Mouse (Mus musculus) limb, embryonic 10.5 days (tissue): ENCODE measurements around the gene Kif1b. TPM values are rescaled to one million over a fixed set of nuclear protein-coding genes. Genes with fewer than 3 reads are reported as not detected.
A peak's percentile ranks its signal among the peaks of the same experiment; 100 is the strongest.

Source experiments
- DNase-seq: peaks from one replicate; pipeline ENCODE4 v3.0.0-alpha.2; 2017; ENCODE audit warnings: low spot score
- H3K27ac ChIP-seq: fragments of 300-500 bp; sonication (generic); 2 replicates; pipeline ENCODE4 v1.5.1; 2016; ENCODE audit warnings: mild to moderate bottlenecking
- H3K27me3 ChIP-seq: fragments of 300-500 bp; sonication (generic); 2 replicates; pipeline ENCODE4 v1.6.1; 2016; ENCODE audit warnings: low read depth, mild to moderate bottlenecking; ENCODE audit not compliant: poor library complexity, severe bottlenecking
- H3K36me3 ChIP-seq: fragments of 300-500 bp; sonication (generic); 2 replicates; pipeline ENCODE4 v1.6.1; 2016; ENCODE audit warnings: mild to moderate bottlenecking, moderate library complexity
- H3K4me1 ChIP-seq: fragments of 300-500 bp; sonication (generic); 2 replicates; pipeline ENCODE4 v1.6.1; 2016
- H3K4me3 ChIP-seq: fragments of 300-500 bp; sonication (generic); 2 replicates; pipeline ENCODE4 v1.5.1; 2016; ENCODE audit warnings: mild to moderate bottlenecking, moderate library complexity
- H3K9me3 ChIP-seq: fragments of 300-500 bp; sonication (generic); replicated peaks from 2 replicates; pipeline ENCODE4 v1.6.1; 2016; ENCODE audit warnings: mild to moderate bottlenecking
- WGBS: fragments of 180-500 bp; shearing (Covaris S2); methylation state at CpG from one replicate; pipeline ENCODE4 v1.1.7; 2016; 5-methylcytosine and 5-hydroxymethylcytosine counted together
- polyA plus RNA-seq: library from polyadenylated mRNA; unstranded; fragments of >200 nt; fragmentation: Nextera tagmentation; extraction: Ambion mirVana; gene quantifications from 2 replicates; pipeline ENCODE4 v1.2.1, GENCODE M21; 2016

Kif1b gene
- polyA plus RNA-seq, 1 experiment from 2014 or later = 38.2 TPM

- no peaks in the 10 kb centered on the region for H3K9me3 ChIP-seq
- DNase-seq = no peak
- H3K4me3 ChIP-seq = no peak overlapping the region
- H3K36me3 ChIP-seq = peaks cover 100% of the 10 kb centered on the region
- H3K4me1 ChIP-seq = no peaks in the 10 kb centered on the region
- 93% methylated on average over 7 of the region's 7 CpGs for WGBS
- H3K27ac ChIP-seq = no peak overlapping the region
- H3K27me3 ChIP-seq = no peaks in the 10 kb centered on the region
Measured at GRCm38 (mm10) chr4:149332726-149333125, 25.2 kb upstream of the Kif1b start.

GRCm38 (mm10) chr4:149330495-149330894 is 23.0 kb upstream of the Kif1b start:
- Histone ChIP-seq H3K36me3 (peaks cover 88% of the 10 kb centered on the region), H3K4me1 (no peaks in the 10 kb centered on the region), H3K9me3 (no peaks in the 10 kb centered on the region), H3K27me3 (no peaks in the 10 kb centered on the region), H3K27ac (no peak overlapping the region), H3K4me3 (no peak overlapping the region)
- 96% methylated on average over 5 of the region's 5 CpGs for WGBS
- no peak for DNase-seq

- no peak for DNase-seq
- 92% methylated on average over 4 of the region's 4 CpGs for WGBS
- peaks cover 71% of the 10 kb centered on the region for H3K36me3 ChIP-seq
Measured at GRCm38 (mm10) chr4:149328735-149329134, 21.2 kb upstream of the Kif1b start.

DNA sequence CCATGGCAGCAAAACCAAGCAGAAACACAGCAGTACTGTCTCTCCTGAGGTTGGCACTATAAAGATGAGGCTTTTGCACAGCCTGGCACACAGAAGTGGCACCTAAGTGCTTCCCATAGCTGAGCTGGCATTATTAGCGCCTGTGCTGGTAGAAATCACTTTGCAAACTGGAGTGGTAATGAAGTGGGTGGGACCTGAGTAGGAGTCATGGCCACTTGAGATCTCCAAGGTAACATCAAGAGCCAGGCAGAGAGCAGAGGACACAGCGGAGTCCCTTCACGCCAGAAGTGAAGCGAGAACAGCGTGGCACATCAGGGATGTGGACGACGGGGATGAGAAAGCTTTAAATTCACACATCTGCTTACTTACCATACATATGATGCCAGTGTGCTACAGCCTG is 19.8 kb upstream of the Kif1b start:
- Histone ChIP-seq H3K27me3 (no peaks in the 10 kb centered on the region), H3K36me3 (peaks cover 56% of the 10 kb centered on the region), H3K9me3 (no peaks in the 10 kb centered on the region), H3K4me1 (peaks cover 12% of the 10 kb centered on the region), H3K4me3 (no peak overlapping the region), H3K27ac (no peak overlapping the region)
- DNase-seq = no peak
- 94% methylated on average over 7 of the region's 7 CpGs for whole genome bisulfite sequencing

More at GRCm38 (mm10) chr4:149328735-149329134, 21.2 kb upstream of the Kif1b start:
- Histone ChIP-seq H3K4me1 (peaks cover 2% of the 10 kb centered on the region; the same call in 1 of the 2 replicates), H3K9me3 (no peaks in the 10 kb centered on the region), H3K27me3 (no peaks in the 10 kb centered on the region), H3K27ac (no peak overlapping the region), H3K4me3 (no peak overlapping the region)

DNA sequence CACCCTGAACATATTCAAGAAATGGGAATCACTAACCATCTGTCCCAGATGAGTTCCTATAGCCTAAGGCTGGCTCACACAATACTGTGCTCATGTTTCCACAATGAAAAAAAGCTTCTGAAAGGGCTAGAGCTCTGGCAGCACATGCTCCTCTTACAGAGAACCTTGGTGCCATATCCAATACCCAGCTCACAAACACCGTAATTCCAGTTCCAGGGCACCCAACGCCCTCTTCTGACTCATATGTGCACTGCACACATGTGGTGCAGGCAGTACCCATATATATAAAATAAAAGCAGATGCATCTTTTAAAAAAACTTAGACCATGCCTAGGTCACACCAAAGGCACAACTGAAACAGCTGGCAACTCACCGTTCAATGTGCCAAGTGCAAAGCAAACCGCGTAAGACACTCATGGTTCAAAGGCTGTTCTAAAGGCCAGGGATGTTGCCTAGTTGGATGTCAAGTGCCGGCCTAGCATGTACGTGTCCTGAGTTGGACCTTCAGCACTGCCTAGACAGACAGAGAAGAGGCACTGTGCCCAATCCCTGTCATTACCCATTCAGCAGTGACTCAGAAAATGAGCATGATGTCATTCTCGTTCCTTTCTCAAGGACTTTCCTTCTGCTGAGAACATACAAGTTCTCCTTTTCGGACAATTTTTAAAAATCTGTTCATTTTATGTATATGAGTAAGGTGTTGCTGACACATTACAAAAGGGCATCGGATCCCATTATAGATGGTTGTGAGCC is 18.1 kb upstream of the Kif1b start:
- no peak overlapping the region for H3K27ac ChIP-seq
- H3K4me3 ChIP-seq = no peak overlapping the region
- no peaks in the 10 kb centered on the region for H3K27me3 ChIP-seq
- H3K4me1 ChIP-seq = peaks cover 12% of the 10 kb centered on the region
- 94% methylated on average over 10 of the region's 10 CpGs for WGBS
- no peak for DNase-seq
- H3K36me3 ChIP-seq = peaks cover 39% of the 10 kb centered on the region
- H3K9me3 ChIP-seq = no peaks in the 10 kb centered on the region

DNA sequence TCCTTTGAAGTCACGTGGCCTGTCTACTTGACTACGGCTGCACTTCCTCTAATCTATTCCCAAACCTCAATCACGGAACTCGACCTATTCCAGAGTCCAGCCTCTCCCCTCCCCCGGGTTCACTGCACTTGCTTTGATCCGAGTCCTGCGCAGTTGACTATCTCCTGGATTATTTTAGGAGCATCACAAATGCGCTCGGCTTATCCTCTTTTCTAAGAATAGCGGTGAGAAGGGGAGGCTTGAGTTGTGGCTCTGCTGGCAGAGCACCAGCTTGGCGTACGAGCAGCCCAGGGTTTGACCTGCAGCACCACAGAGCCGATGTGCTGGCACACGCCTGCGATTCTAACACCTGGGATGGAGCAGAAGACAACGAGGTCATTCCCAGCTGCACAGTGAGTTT is 16.2 kb upstream of the Kif1b start:
- H3K27me3 ChIP-seq = no peaks in the 10 kb centered on the region
- H3K36me3 ChIP-seq = peaks cover 21% of the 10 kb centered on the region
- DNase-seq = no peak
- no peaks in the 10 kb centered on the region for H3K9me3 ChIP-seq
- H3K4me3 ChIP-seq = no peak overlapping the region
- H3K4me1 ChIP-seq = peaks cover 12% of the 10 kb centered on the region
- 86% methylated on average over 16 of the region's 16 CpGs for WGBS
- H3K27ac ChIP-seq = no peak overlapping the region

- no peak overlapping the region for H3K4me3 ChIP-seq
- H3K27ac ChIP-seq = no peak overlapping the region; the same call in 1 of the 2 replicates
- H3K9me3 ChIP-seq = no peaks in the 10 kb centered on the region
- H3K27me3 ChIP-seq = no peaks in the 10 kb centered on the region
- DNase-seq = no peak
- H3K36me3 ChIP-seq = peaks cover 11% of the 10 kb centered on the region
- WGBS = 67% methylated on average over 6 of the region's 6 CpGs
- peaks cover 15% of the 10 kb centered on the region for H3K4me1 ChIP-seq
Measured at GRCm38 (mm10) chr4:149322718-149323117, 15.2 kb upstream of the Kif1b start.

GRCm38 (mm10) chr4:149322286-149322685 is 14.8 kb upstream of the Kif1b start:
- Histone ChIP-seq H3K4me1 (peaks cover 19% of the 10 kb centered on the region), H3K27ac (no peak overlapping the region), H3K36me3 (peaks cover 6% of the 10 kb centered on the region), H3K4me3 (no peak overlapping the region), H3K27me3 (no peaks in the 10 kb centered on the region), H3K9me3 (no peaks in the 10 kb centered on the region)
- no peak for DNase-seq
- WGBS = 89% methylated on average over 4 of the region's 4 CpGs

DNA sequence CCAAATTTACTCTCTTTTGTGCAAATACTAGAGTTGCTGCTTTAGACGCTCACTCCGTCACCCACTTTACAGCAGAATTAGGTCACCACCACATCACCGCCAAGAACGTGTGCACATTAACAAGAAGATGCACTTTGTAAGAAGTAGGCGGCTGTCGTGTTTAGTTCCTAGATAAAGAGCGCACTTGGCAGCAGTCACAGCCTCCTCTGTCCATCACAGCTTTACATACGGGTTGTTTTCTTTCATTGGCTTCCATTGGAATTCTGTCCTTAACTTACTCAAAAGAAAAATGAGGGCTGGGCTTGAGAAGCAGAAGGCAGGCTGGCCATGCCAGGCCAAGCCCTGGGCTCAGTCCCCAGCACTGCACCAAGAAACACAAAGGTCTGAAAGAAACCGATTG is 11.6 kb upstream of the Kif1b start:
- no peak for DNase-seq
- 90% methylated on average over 9 of the region's 9 CpGs for WGBS
- H3K27ac ChIP-seq = no peak overlapping the region
- H3K4me1 ChIP-seq = peaks cover 23% of the 10 kb centered on the region
- no peaks in the 10 kb centered on the region for H3K27me3 ChIP-seq
- no peaks in the 10 kb centered on the region for H3K36me3 ChIP-seq
- no peaks in the 10 kb centered on the region for H3K9me3 ChIP-seq
- H3K4me3 ChIP-seq = no peak overlapping the region

DNA sequence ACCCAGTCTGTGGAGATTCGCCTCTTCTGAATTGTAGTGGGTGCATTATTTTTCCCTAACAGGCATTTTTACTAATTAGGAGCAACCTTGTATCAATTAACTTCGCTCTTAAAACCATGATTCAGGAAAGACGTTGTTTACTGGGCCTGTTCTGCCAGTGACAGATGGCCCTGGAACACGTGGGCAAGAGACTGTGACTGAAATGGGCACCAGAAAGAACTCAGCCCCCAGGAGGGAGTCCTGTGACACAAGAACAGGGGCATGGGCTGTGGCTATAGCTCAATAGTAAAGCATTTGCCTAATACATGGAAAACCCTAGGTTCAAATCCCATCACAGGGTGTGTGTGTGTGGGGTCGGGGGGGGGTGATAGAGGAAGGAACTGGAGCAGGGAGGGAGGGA is 9.9 kb upstream of the Kif1b start:
- no peaks in the 10 kb centered on the region for H3K27me3 ChIP-seq
- no peak overlapping the region for H3K27ac ChIP-seq
- H3K4me3 ChIP-seq = no peak overlapping the region
- no peaks in the 10 kb centered on the region for H3K9me3 ChIP-seq
- H3K4me1 ChIP-seq = peaks cover 18% of the 10 kb centered on the region
- no peaks in the 10 kb centered on the region for H3K36me3 ChIP-seq
- no peak for DNase-seq
- WGBS = 39% methylated on average over 5 of the region's 5 CpGs

- WGBS = 95% methylated on average over 11 of the region's 11 CpGs
Measured at GRCm38 (mm10) chr4:149314275-149314837, 6.9 kb upstream of the Kif1b start.

GRCm38 (mm10) chr4:149313558-149314253 is 6.2 kb upstream of the Kif1b start:
- Histone ChIP-seq H3K9me3 (no peaks in the 10 kb centered on the region), H3K4me1 (peaks cover 20% of the 10 kb centered on the region), H3K27ac (peak overlapping the region; percentile 30; the same call in 1 of the 2 replicates), H3K4me3 (no peak overlapping the region), H3K27me3 (no peaks in the 10 kb centered on the region), H3K36me3 (no peaks in the 10 kb centered on the region)
- DNase-seq = no peak
- WGBS = 86% methylated on average over 12 of the region's 12 CpGs

More at GRCm38 (mm10) chr4:149314275-149314837, 6.9 kb upstream of the Kif1b start:
- Histone ChIP-seq H3K27ac (no peak overlapping the region), H3K27me3 (no peaks in the 10 kb centered on the region), H3K4me1 (peaks cover 18% of the 10 kb centered on the region), H3K4me3 (no peak overlapping the region), H3K9me3 (no peaks in the 10 kb centered on the region), H3K36me3 (no peaks in the 10 kb centered on the region)
- no peak for DNase-seq

DNA sequence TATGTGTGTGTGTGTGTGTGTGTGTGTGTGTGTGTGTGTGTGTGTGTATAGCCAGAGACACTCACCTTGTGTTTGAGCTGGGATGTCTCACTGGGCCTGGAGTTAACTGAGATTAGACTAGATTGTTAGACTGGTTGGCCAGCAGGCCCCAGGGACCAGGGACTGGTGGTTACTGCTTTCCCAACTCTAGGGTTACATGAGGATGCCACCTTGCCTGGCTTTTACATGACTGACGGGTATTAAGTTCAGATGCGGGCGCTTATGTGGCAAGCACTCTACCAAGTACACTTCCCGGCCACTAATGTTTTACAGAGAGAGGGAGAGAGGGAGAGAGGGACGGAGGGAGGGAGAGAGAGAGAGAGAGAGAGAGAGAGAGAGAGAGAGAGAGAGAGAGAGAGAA is 4.5 kb upstream of the Kif1b start:
- Histone ChIP-seq H3K36me3 (no peaks in the 10 kb centered on the region), H3K4me3 (no peak overlapping the region), H3K9me3 (no peaks in the 10 kb centered on the region), H3K4me1 (peaks cover 18% of the 10 kb centered on the region), H3K27ac (no peak overlapping the region), H3K27me3 (no peaks in the 10 kb centered on the region)
- no peak for DNase-seq
- WGBS = 90% methylated on average over 5 of the region's 5 CpGs
